Mouse (Mus musculus): Measurements from ENCODE around the gene Gm28539. TPM values are rescaled to one million over a fixed set of nuclear protein-coding genes. Genes with fewer than 3 reads are reported as not detected.
A peak's percentile ranks its signal among the peaks of the same experiment; 100 is the strongest.

Gene Gm28539
- polyA plus RNA-seq, 1 experiment from 2014 or later: not detected

DNA sequence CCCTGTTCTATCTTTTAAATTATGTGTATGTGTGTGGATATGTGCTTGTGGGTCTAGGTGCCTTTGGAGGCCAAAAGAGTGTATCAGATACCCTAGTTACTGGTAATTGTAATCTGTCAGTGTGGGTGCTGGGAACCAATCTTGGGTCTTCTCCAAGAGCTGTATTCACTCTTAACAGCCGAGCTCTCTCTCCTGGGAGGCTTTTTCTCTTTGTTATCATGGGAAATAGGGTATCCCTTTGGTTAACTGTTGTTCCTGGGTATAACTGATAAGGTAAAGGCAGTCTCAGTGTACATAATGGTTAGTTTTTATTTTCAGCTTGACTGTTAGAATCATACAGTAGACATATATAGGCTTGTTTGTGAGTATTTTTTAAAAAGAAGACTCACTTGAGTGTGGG lies 14.0 kb upstream of the Gm28539 start:
- Histone ChIP-seq H3K4me2 (replicated peaks; ENCODE audit: low read depth, low read length) (no peak overlapping the region), H3K27ac (ENCODE audit: low read length) (no peak overlapping the region), H3K27me3 (replicated peaks; ENCODE audit: insufficient read depth, low read length) (no peaks in the 10 kb centered on the region), H3K9ac (replicated peaks; ENCODE audit: low read depth) (no peak overlapping the region), H3K4me1 (ENCODE audit: insufficient read depth, low read depth, low read length) (no peaks in the 10 kb centered on the region), H3K4me3 (ENCODE audit: low read depth, low read length) (no peak overlapping the region), H3K36me3 (ENCODE audit: insufficient read depth, low read length) (peaks cover 73% of the 10 kb centered on the region), H3K9me3 (ENCODE audit: low read length) (no peaks in the 10 kb centered on the region)
- WGBS: 75% methylated on average over 1 of the region's 1 CpGs
- TF ChIP-seq EP300 (IDR thresholded peaks at IDR 0.05): no peak
- TF ChIP-seq CTCF (IDR thresholded peaks at IDR 0.05): no peak
- no peak for DNase-seq (ENCODE audit: low spot score)
- no peak for ATAC-seq

DNA sequence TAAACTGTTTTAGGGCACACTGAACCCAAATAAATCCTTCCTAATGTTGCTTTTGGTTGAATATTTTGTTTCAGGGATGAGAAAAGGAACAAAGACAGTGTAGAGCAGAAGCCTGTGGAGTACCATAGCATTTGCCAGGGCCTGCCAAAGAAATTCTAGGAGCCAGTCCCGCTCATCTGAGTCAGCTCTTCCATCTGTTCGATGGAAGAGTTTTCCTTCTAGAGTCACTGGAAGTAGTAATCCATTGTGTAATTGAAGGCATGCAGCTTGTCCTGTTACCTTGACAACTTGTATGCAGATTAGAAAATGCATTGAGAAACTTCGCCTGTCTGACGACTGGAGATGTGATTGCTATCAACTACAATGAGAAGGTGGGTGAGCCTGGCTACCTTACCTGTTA lies 13.5 kb upstream of the Gm28539 start:
- Histone ChIP-seq H3K27ac (ENCODE audit: low read length) (no peak overlapping the region), H3K9ac (replicated peaks; ENCODE audit: low read depth) (no peak overlapping the region), H3K4me3 (ENCODE audit: low read depth, low read length) (no peak overlapping the region), H3K9me3 (ENCODE audit: low read length) (no peaks in the 10 kb centered on the region), H3K4me2 (replicated peaks; ENCODE audit: low read depth, low read length) (no peak overlapping the region), H3K4me1 (ENCODE audit: insufficient read depth, low read depth, low read length) (no peaks in the 10 kb centered on the region), H3K36me3 (ENCODE audit: insufficient read depth, low read length) (peaks cover 70% of the 10 kb centered on the region), H3K27me3 (replicated peaks; ENCODE audit: insufficient read depth, low read length) (no peaks in the 10 kb centered on the region)
- DNase-seq (ENCODE audit: low spot score) (no peak), ATAC-seq (no peak)
- TF ChIP-seq CTCF (IDR thresholded peaks at IDR 0.05) (no peak), EP300 (IDR thresholded peaks at IDR 0.05) (no peak)
- 77% methylated on average over 4 of the region's 4 CpGs for WGBS

DNA sequence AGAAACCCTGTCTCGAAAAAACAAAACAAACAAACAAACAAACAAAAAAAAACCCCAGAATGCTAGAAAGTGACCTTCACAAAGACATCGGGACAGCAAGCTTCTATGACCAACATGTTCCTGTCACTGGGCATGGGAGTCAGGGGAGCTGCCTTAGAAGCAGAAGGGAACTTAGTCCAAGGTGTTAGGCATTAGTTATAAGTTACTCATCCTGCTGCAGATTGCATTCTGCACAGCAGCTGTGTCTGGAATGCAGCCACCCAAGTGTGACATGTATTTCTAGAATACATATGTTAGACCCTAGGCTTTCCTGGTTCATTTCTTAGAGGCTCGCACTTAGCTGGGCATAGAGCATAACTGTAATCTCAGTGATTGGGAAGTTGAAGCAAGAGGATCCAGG lies 7.8 kb upstream of the Gm28539 start:
- TF ChIP-seq EP300 (IDR thresholded peaks at IDR 0.05): no peak
- no peak for TF ChIP-seq CTCF (IDR thresholded peaks at IDR 0.05)
- Histone ChIP-seq H3K4me2 (replicated peaks; ENCODE audit: low read depth, low read length) (no peak overlapping the region), H3K9ac (replicated peaks; ENCODE audit: low read depth) (no peak overlapping the region), H3K36me3 (ENCODE audit: insufficient read depth, low read length) (peaks cover 55% of the 10 kb centered on the region), H3K27me3 (replicated peaks; ENCODE audit: insufficient read depth, low read length) (no peaks in the 10 kb centered on the region), H3K4me1 (ENCODE audit: insufficient read depth, low read depth, low read length) (no peaks in the 10 kb centered on the region), H3K9me3 (ENCODE audit: low read length) (no peaks in the 10 kb centered on the region), H3K4me3 (ENCODE audit: low read depth, low read length) (no peak overlapping the region), H3K27ac (ENCODE audit: low read length) (no peak overlapping the region)
- WGBS: 87% methylated on average over 3 of the region's 3 CpGs
- DNase-seq (ENCODE audit: low spot score) (no peak), ATAC-seq (no peak)

DNA sequence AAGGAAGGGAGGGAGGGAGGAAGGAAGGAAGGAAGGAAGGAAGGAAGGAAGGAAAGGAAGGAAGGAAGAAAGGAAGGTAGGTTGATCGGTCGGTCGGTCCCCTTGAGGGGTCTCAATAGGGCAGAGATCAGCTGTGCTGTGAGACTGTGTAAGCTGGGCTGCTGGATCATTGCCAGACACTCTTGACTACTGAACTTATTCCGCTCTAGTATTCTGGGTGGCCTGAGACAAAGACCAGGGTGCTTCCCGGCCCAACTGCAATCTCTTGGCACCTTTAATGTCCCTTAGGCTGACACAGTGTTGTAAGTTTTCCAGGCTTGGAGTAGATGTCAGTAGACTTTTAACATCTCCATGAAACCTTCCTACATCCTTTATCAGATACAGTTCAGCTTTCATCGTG lies 7.3 kb upstream of the Gm28539 start:
- no peaks in the 10 kb centered on the region for H3K4me1 ChIP-seq (ENCODE audit: insufficient read depth, low read depth, low read length)
- no peaks in the 10 kb centered on the region for H3K9me3 ChIP-seq (ENCODE audit: low read length)
- peaks cover 52% of the 10 kb centered on the region for H3K36me3 ChIP-seq (ENCODE audit: insufficient read depth, low read length)
- DNase-seq (ENCODE audit: low spot score) (no peak), ATAC-seq (no peak)
- no peak overlapping the region for H3K4me2 ChIP-seq (replicated peaks; ENCODE audit: low read depth, low read length)
- no peak overlapping the region for H3K4me3 ChIP-seq (ENCODE audit: low read depth, low read length)
- no peaks in the 10 kb centered on the region for H3K27me3 ChIP-seq (replicated peaks; ENCODE audit: insufficient read depth, low read length)
- H3K27ac ChIP-seq (ENCODE audit: low read length): no peak overlapping the region
- TF ChIP-seq CTCF (IDR thresholded peaks at IDR 0.05) (no peak), EP300 (IDR thresholded peaks at IDR 0.05) (no peak)
- H3K9ac ChIP-seq (replicated peaks; ENCODE audit: low read depth): no peak overlapping the region
- WGBS: 72% methylated on average over 6 of the region's 6 CpGs

DNA sequence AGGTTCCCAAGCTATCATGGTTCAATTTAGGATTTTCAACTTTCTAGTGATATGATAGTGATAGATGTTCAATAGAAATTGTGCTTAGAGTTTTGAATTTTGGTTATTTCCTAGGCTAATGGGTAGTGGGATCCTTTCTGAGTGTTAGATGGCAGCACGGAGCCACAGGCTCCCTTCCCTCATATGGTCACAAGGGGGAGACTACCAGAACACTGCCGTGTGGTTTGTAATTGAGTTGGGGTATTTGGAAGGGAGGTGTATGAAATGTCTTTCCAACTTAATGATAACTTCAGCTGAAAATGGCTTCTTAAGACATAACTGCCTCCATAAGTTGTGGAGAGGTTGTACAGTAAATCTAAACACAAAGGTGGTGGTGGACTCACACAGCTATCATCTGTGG lies 2.9 kb upstream of the Gm28539 start:
- peaks cover 21% of the 10 kb centered on the region for H3K36me3 ChIP-seq (ENCODE audit: insufficient read depth, low read length)
- H3K9ac ChIP-seq (replicated peaks; ENCODE audit: low read depth): no peak overlapping the region
- TF ChIP-seq EP300 (IDR thresholded peaks at IDR 0.05): no peak
- no peak for TF ChIP-seq CTCF (IDR thresholded peaks at IDR 0.05)
- no peaks in the 10 kb centered on the region for H3K9me3 ChIP-seq (ENCODE audit: low read length)
- DNase-seq (ENCODE audit: low spot score) (no peak), ATAC-seq (no peak)
- H3K27ac ChIP-seq (ENCODE audit: low read length): no peak overlapping the region
- no peaks in the 10 kb centered on the region for H3K4me1 ChIP-seq (ENCODE audit: insufficient read depth, low read depth, low read length)
- no peaks in the 10 kb centered on the region for H3K27me3 ChIP-seq (replicated peaks; ENCODE audit: insufficient read depth, low read length)
- no peak overlapping the region for H3K4me3 ChIP-seq (ENCODE audit: low read depth, low read length)
- H3K4me2 ChIP-seq (replicated peaks; ENCODE audit: low read depth, low read length): no peak overlapping the region
- WGBS: 67% methylated on average over 2 of the region's 2 CpGs

DNA sequence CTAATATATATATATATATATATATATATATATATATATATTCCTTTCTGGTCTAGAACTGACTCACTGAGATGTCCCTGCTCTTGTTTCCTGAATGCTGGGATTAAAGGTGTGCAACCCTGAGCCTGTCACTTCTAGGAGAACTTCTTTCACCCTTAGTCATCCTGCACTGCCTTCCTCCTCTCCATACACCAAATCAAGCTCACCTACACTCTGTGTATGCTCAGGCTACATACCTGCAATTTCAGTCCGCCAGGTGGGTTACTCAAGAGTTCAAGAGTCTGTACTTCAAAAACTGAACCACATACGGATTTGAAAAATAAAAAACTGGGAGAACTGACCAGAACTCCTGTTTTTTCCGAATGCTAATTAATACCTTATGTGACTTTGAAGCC lies 314 bp upstream of the Gm28539 start:
- WGBS: 17% methylated on average over 3 of the region's 3 CpGs
- Histone ChIP-seq H3K4me2 (replicated peaks; ENCODE audit: low read depth, low read length) (peak overlapping the region; percentile 79), H3K4me1 (ENCODE audit: insufficient read depth, low read depth, low read length) (no peaks in the 10 kb centered on the region), H3K4me3 (ENCODE audit: low read depth, low read length) (peak overlapping the region; percentile 82), H3K27me3 (replicated peaks; ENCODE audit: insufficient read depth, low read length) (no peaks in the 10 kb centered on the region), H3K9me3 (ENCODE audit: low read length) (no peaks in the 10 kb centered on the region), H3K36me3 (ENCODE audit: insufficient read depth, low read length) (peaks cover 6% of the 10 kb centered on the region; the same call in 1 of the 2 replicates), H3K9ac (replicated peaks; ENCODE audit: low read depth) (no peak overlapping the region; the same call in 1 of the 2 replicates), H3K27ac (ENCODE audit: low read length) (0 out of 2 replicates have a peak overlapping the region, but pooled peaks have one; percentile 86)
- no peak for DNase-seq (ENCODE audit: low spot score)
- TF ChIP-seq EP300 (IDR thresholded peaks at IDR 0.05) (no peak), CTCF (IDR thresholded peaks at IDR 0.05) (no peak)
- ATAC-seq: peak; percentile 70

DNA sequence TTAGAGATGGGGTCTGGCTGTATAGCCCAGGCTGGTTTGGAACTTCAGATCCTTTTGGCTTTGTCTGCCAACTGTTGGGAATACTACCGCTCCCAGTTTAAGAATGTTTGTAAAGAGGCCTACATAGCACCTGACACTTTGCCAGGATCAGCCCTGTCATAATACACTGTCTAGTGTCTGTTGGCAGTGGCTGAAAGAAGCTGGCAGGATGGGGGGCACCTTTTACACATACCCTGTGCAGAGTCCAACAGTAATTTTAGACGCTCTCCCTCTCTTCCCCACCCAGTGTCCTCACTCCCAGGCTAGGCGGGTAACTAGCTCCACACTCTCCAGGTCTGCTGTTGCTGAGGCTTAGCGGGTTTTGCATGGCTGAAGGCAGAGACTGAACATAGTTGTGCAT lies 2.0 kb downstream of the Gm28539 start:
- no peak for DNase-seq (ENCODE audit: low spot score)
- no peaks in the 10 kb centered on the region for H3K4me1 ChIP-seq (ENCODE audit: insufficient read depth, low read depth, low read length)
- H3K9me3 ChIP-seq (ENCODE audit: low read length): no peaks in the 10 kb centered on the region

More for the DNA sequence above, 2.0 kb downstream of the Gm28539 start:
- WGBS: 91% methylated on average over 4 of the region's 4 CpGs
- Histone ChIP-seq H3K27me3 (replicated peaks; ENCODE audit: insufficient read depth, low read length) (no peaks in the 10 kb centered on the region), H3K4me3 (ENCODE audit: low read depth, low read length) (no peak overlapping the region), H3K4me2 (replicated peaks; ENCODE audit: low read depth, low read length) (no peak overlapping the region), H3K9ac (replicated peaks; ENCODE audit: low read depth) (no peak overlapping the region), H3K36me3 (ENCODE audit: insufficient read depth, low read length) (no peaks in the 10 kb centered on the region; the same call in 1 of the 2 replicates), H3K27ac (ENCODE audit: low read length) (no peak overlapping the region)
- TF ChIP-seq CTCF (IDR thresholded peaks at IDR 0.05): no peak
- TF ChIP-seq EP300 (IDR thresholded peaks at IDR 0.05): no peak
- ATAC-seq: no peak

Data from lung, postnatal 0 days (tissue).